Mouse (Mus musculus): Measurements from ENCODE around the gene Spin2d.
"Not testable (repeated sequence)": the region's sequence is repeated elsewhere in the genome, so short reads cannot be mapped to it uniquely, and the experiment has no call there.

- TF ChIP-seq TAL1, GATA1 (IDR thresholded peaks at IDR 0.05; ENCODE audit: low read length): not testable (repeated sequence)
Measured at GRCm38 (mm10) chrX:73149350-73149749, 27.4 kb downstream of the Spin2d start, which contains the start of gene DXBay18.

All from erythroblast, embryonic 14.5 days (primary cell).